7 mouse cellular contexts compared by ENCODE assay signal in genomic region chr13:43558959-43559358, GRCm38 (mm10). TPM values are rescaled to one million over a fixed set of nuclear protein-coding genes. Genes with fewer than 3 reads are reported as not detected.
DNase-seq lines count a peak whose midpoint lies in the region; ATAC-seq and TF ChIP-seq lines count a peak whose summit lies in the region.

No protein-coding gene starts in this region.

- H3K4me3 ChIP-seq in lung, embryonic 16.5 days (ENCODE audit: low read length), result peak overlapping the region; percentile 89
- peak overlapping the region; percentile 79 for H3K4me3 ChIP-seq in forebrain, embryonic 13.5 days
- H3K4me3 ChIP-seq in limb, embryonic 14.5 days (replicated peaks; ENCODE audit: low read length), result peak overlapping the region; percentile 70
- peak overlapping the region; percentile 89 for H3K4me3 ChIP-seq in stomach, embryonic 16.5 days (replicated peaks; ENCODE audit: low read length)

- H3K36me3 ChIP-seq in lung, embryonic 16.5 days (ENCODE audit: control insufficient read depth, insufficient read depth, low read length), result 0 out of 2 replicates have a peak, but pooled peaks cover 3% of the 10 kb centered on the region
- H3K36me3 ChIP-seq in forebrain, embryonic 13.5 days (ENCODE audit: poor library complexity, severe bottlenecking), result 0 out of 2 replicates have a peak, but pooled peaks cover 9% of the 10 kb centered on the region
- H3K36me3 ChIP-seq in limb, embryonic 14.5 days (ENCODE audit: control insufficient read depth, insufficient read depth, low read length), result peaks cover 13% of the 10 kb centered on the region
- no peaks in the 10 kb centered on the region for H3K36me3 ChIP-seq in stomach, embryonic 16.5 days (ENCODE audit: control insufficient read depth, insufficient read depth, low read length)

- no peak for TF ChIP-seq POLR2A in limb, embryonic 14.5 days (IDR thresholded peaks at IDR 0.05; ENCODE audit: borderline replicate concordance, extremely low read depth, insufficient read depth, insufficient read length)

- no peaks in the 10 kb centered on the region for H3K9me3 ChIP-seq in lung, embryonic 16.5 days (ENCODE audit: control insufficient read depth, low read length)
- H3K9me3 ChIP-seq in forebrain, embryonic 13.5 days (replicated peaks), result no peaks in the 10 kb centered on the region
- H3K9me3 ChIP-seq in limb, embryonic 14.5 days (ENCODE audit: control insufficient read depth, low read length), result no peaks in the 10 kb centered on the region
- no peaks in the 10 kb centered on the region for H3K9me3 ChIP-seq in stomach, embryonic 16.5 days (replicated peaks; ENCODE audit: control insufficient read depth, low read length)

- no peaks in the 10 kb centered on the region for H3K27me3 ChIP-seq in lung, embryonic 16.5 days (ENCODE audit: control insufficient read depth, insufficient read depth, low read depth, low read length)
- peaks cover 3% of the 10 kb centered on the region; the same call in 1 of the 2 replicates for H3K27me3 ChIP-seq in forebrain, embryonic 13.5 days
- no peaks in the 10 kb centered on the region for H3K27me3 ChIP-seq in limb, embryonic 14.5 days (ENCODE audit: control insufficient read depth, insufficient read depth, low read length)
- no peaks in the 10 kb centered on the region for H3K27me3 ChIP-seq in stomach, embryonic 16.5 days (ENCODE audit: control insufficient read depth, insufficient read depth, low read length)

- no peak for DNase-seq in lung, postnatal 4 days
- DNase-seq in limb, embryonic 14.5 days (ENCODE audit: low spot score), result no peak
- DNase-seq in layer of hippocampus, postnatal 36 days, result no peak
- DNase-seq in testis, postnatal 10 days (ENCODE audit: low spot score), result no peak

- H3K4me1 ChIP-seq in lung, embryonic 16.5 days (replicated peaks; ENCODE audit: control insufficient read depth, insufficient read depth, low read length), result peaks cover 16% of the 10 kb centered on the region
- H3K4me1 ChIP-seq in forebrain, embryonic 13.5 days, result peaks cover 21% of the 10 kb centered on the region
- H3K4me1 ChIP-seq in limb, embryonic 14.5 days (ENCODE audit: control insufficient read depth, insufficient read depth, low read length), result peaks cover 13% of the 10 kb centered on the region
- H3K4me1 ChIP-seq in stomach, embryonic 16.5 days (ENCODE audit: control insufficient read depth, insufficient read depth, low read length), result peaks cover 13% of the 10 kb centered on the region

- no peak overlapping the region for H3K27ac ChIP-seq in lung, embryonic 16.5 days (ENCODE audit: low read length)
- no peak overlapping the region for H3K27ac ChIP-seq in forebrain, embryonic 13.5 days
- H3K27ac ChIP-seq in limb, embryonic 14.5 days (replicated peaks; ENCODE audit: low read depth, low read length), result no peak overlapping the region
- no peak overlapping the region for H3K27ac ChIP-seq in stomach, embryonic 16.5 days (ENCODE audit: low read length)

- peak overlapping the region; percentile 93 for H3K4me2 ChIP-seq in lung, embryonic 16.5 days (ENCODE audit: low read depth, low read length)
- peak overlapping the region; percentile 95 for H3K4me2 ChIP-seq in forebrain, embryonic 13.5 days
- H3K4me2 ChIP-seq in limb, embryonic 14.5 days (replicated peaks; ENCODE audit: low read depth, low read length, severe bottlenecking), result peak overlapping the region; percentile 71
- peak overlapping the region; percentile 83 for H3K4me2 ChIP-seq in stomach, embryonic 16.5 days (ENCODE audit: low read depth, low read length)

- 14% methylated on average over 6 of the region's 6 CpGs for WGBS in lung, embryonic 16.5 days
- WGBS in forebrain, embryonic 13.5 days, result 29% methylated on average over 6 of the region's 6 CpGs
- 25% methylated on average over 6 of the region's 6 CpGs for WGBS in limb, embryonic 14.5 days
- 23% methylated on average over 6 of the region's 6 CpGs for WGBS in stomach, embryonic 16.5 days

- ATAC-seq in lung, embryonic 16.5 days (ENCODE audit: low read depth), result no peak
- no peak for ATAC-seq in forebrain, embryonic 13.5 days
- no peak for ATAC-seq in limb, embryonic 14.5 days (ENCODE audit: low FRiP score, low read depth)
- no peak for ATAC-seq in stomach, embryonic 16.5 days (ENCODE audit: insufficient read depth, low FRiP score)

- peak overlapping the region; percentile 85; the same call in 1 of the 2 replicates for H3K9ac ChIP-seq in lung, embryonic 16.5 days (ENCODE audit: low read length)
- peak overlapping the region; percentile 88; the same call in 1 of the 2 replicates for H3K9ac ChIP-seq in forebrain, embryonic 13.5 days
- peak overlapping the region; percentile 87; the same call in 1 of the 2 replicates for H3K9ac ChIP-seq in limb, embryonic 14.5 days (ENCODE audit: low read depth, low read length, severe bottlenecking)
- H3K9ac ChIP-seq in stomach, embryonic 16.5 days (ENCODE audit: low read length), result no peak overlapping the region

RNA-seq across cellular contexts. Expression of gene Mcur1, which starts 1.0 kb away (rescaled TPM):
- 15.9 and 16.4 TPM in 2 replicates for polyA plus RNA-seq in lung, embryonic 16.5 days (2015; fragmentation: Nextera tagmentation; extraction: Ambion mirVana)
- polyA plus RNA-seq in forebrain, embryonic 13.5 days (2015; fragmentation: Nextera tagmentation; extraction: Ambion mirVana), result 9.3 and 9.6 TPM in 2 replicates
- polyA plus RNA-seq in limb, embryonic 14.5 days (2012; rRNA removed), result 19.7 and 23.1 TPM in 2 replicates
- 18.1 and 20.5 TPM in 2 replicates for polyA plus RNA-seq in limb, embryonic 14.5 days (2014; fragmentation: Nextera tagmentation; extraction: Ambion mirVana)
- polyA plus RNA-seq in stomach, embryonic 16.5 days (2015; fragmentation: Nextera tagmentation; extraction: Ambion mirVana), result 10.1 and 10.6 TPM in 2 replicates
- total RNA-seq in layer of hippocampus, postnatal 36 days (2021), result 10 to 100 TPM; 20.3 to 21.1 TPM

RNA-seq across cellular contexts. Expression of gene Rnf182, which starts 56.6 kb away (rescaled TPM):
- polyA plus RNA-seq in lung, embryonic 16.5 days (2015; fragmentation: Nextera tagmentation; extraction: Ambion mirVana), result 3.6 and 4.3 TPM in 2 replicates
- 24.8 and 26.3 TPM in 2 replicates for polyA plus RNA-seq in forebrain, embryonic 13.5 days (2015; fragmentation: Nextera tagmentation; extraction: Ambion mirVana)
- polyA plus RNA-seq in limb, embryonic 14.5 days (2012; rRNA removed), result 4.7 and 5.4 TPM in 2 replicates
- 8.6 and 9.2 TPM in 2 replicates for polyA plus RNA-seq in limb, embryonic 14.5 days (2014; fragmentation: Nextera tagmentation; extraction: Ambion mirVana)
- polyA plus RNA-seq in stomach, embryonic 16.5 days (2015; fragmentation: Nextera tagmentation; extraction: Ambion mirVana), result 1.5 and 2.9 TPM in 2 replicates
- total RNA-seq in layer of hippocampus, postnatal 36 days (2021), result 10 to 100 TPM; 35.1 to 39.8 TPM
